Mouse (Mus musculus) hindbrain, embryonic 14.5 days (tissue): ENCODE results near the gene Pim3. TPM values are rescaled to one million over a fixed set of nuclear protein-coding genes. Genes with fewer than 3 reads are reported as not detected.

ENCODE experiments used
- polyA plus RNA-seq: library from polyadenylated mRNA; unstranded; fragments of >200 nt; fragmentation: Nextera tagmentation; extraction: Ambion mirVana; gene quantifications from 2 replicates; pipeline ENCODE4 v1.2.1, GENCODE M21; 2014

Pim3 gene
- polyA plus RNA-seq, 1 experiment from 2014 or later: 52.1 TPM

Other genes starting within 250 kb of the Pim3 start
- 20.3 and 20.8 TPM in 2 replicates for gene Brd1, start 128.0 kb upstream of the Pim3 start, polyA plus RNA-seq
- 18.4 and 19.9 TPM in 2 replicates for gene Zbed4, start 110.5 kb upstream of the Pim3 start, polyA plus RNA-seq
- 9.0 and 10.0 TPM in 2 replicates for gene Alg12, start 42.9 kb upstream of the Pim3 start, polyA plus RNA-seq
- gene Creld2, start 42.5 kb upstream of the Pim3 start, polyA plus RNA-seq: 59.5 and 64.0 TPM in 2 replicates
- 0.13 TPM in 1 of 2 replicates, not detected in the other for gene Ttll8, start 92.2 kb downstream of the Pim3 start, polyA plus RNA-seq
- gene Mlc1, start 116.8 kb downstream of the Pim3 start, polyA plus RNA-seq: 17.7 and 20.5 TPM in 2 replicates
- gene Mov10l1, start 120.7 kb downstream of the Pim3 start, polyA plus RNA-seq: not detected in 2 replicates
- gene Panx2, start 197.5 kb downstream of the Pim3 start, polyA plus RNA-seq: 8.4 and 8.5 TPM in 2 replicates
- 34.2 and 41.0 TPM in 2 replicates for gene Trabd, start 212.9 kb downstream of the Pim3 start, polyA plus RNA-seq
- gene Selenoo, start 226.9 kb downstream of the Pim3 start, polyA plus RNA-seq: 22.2 and 23.0 TPM in 2 replicates